Mouse (Mus musculus) urinary bladder, postnatal 36 days (tissue): ENCODE measurements around the gene Sytl2.

Experiments
- DNase-seq, 2 experiments: peaks; one replicate each; pipeline ENCODE4 v3.0.0; 2022; ENCODE audit warnings: low spot score in 2 of 2, mixed read lengths in 1 of 2

Sytl2 gene

GRCm38 (mm10) chr7:90308003-90308402 is 6.0 kb downstream of the Sytl2 start:
- peak in 1 of 2 experiments; percentile 29 for DNase-seq

GRCm38 (mm10) chr7:90312151-90312883 is 10.3 kb downstream of the Sytl2 start:
- peak; percentile 11 to 17 for DNase-seq

GRCm38 (mm10) chr7:90313421-90313820 is 11.4 kb downstream of the Sytl2 start:
- no peak for DNase-seq

GRCm38 (mm10) chr7:90316823-90317222 is 14.8 kb downstream of the Sytl2 start:
- DNase-seq = no peak

DNA sequence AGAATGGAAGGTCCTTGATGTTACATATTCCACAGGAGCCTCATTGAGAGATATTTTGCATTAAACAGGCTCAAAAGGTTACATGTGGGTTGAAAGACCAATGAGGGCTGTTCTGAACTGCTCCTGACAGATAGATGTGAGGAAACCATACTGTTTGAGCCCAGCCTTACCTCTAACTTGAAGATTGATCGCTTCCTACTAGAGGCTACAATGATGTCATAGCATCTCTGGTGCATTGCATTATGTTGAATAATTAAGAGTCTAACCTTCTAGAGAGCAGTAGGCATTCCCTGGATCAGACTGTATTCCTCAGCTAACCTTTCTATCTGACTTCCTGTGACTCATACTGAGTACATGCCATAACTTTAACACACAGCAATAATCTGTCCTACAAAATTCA is 17.4 kb downstream of the Sytl2 start:
- no peak for DNase-seq

- no peak for DNase-seq
Measured at GRCm38 (mm10) chr7:90320124-90320523, 18.1 kb downstream of the Sytl2 start.

- DNase-seq = no peak
Measured at GRCm38 (mm10) chr7:90325166-90325565, 23.1 kb downstream of the Sytl2 start.

DNA sequence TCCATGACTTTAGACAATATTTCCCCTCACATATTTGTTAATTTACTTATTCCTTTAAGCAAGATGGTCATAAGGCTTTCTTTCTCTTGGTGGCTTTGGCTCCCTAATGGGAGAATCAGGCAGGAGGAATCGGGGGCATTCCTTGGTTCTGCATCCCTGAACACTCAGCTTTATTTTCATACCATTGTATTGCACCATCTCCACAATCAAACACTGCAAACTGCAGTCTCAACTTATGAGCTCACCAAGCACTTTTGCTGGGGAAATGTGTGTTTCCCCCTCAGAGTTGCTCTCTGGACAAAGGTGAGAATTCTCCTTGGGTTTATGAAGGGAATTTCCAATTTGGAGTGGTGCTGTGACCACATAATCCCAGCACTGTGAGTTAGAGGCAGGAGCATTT is 28.1 kb downstream of the Sytl2 start:
- DNase-seq = no peak

DNA sequence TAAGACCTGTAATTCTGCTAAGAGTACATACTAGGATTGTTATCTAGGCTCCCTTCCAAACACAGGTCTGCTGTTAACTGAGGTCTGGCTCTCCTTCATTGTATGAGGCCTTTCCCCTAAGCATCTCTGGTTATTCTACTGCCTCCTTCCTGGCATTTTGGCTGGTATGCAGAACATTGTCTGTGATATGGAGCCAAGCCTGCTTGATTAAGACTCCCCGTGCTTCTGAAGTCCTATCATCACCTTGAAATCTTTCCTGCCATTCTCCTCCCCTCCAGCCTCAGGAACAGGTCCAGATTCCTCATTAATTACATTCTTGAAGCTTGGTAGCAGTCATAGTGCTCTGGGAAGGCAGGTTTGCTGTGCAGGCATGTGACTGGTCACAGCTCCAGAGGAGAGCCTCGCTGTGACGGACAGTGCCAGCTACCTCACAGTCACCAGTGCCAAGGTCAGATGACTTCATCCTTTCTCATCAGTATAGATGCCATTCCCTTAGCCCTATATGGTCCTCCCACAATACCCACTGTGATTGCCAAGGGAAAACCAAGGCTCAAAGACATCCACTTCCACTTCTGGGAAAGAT is 30.5 kb downstream of the Sytl2 start:
- DNase-seq = no peak

- no peak for DNase-seq
Measured at GRCm38 (mm10) chr7:90334362-90334761, 32.3 kb downstream of the Sytl2 start.

DNA sequence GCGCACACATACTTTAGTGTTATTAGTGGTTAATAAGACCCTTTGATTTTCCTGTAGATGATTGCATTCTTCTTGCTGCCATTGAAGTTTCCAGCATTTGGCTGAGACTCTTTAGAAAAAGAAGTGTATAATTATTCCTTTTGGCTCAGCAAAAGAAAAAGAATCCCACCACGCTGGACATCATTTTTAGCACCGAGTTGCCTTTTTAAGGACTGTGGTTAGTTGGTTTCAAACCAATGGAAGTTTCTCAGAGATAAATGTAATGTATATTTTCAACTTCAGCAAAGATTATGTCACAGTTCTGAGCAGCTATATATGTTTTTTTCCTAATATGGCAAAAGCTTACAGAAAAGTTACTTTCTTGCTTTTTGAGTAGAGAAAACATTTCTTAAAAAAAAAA is 32.8 kb downstream of the Sytl2 start:
- no peak for DNase-seq

- DNase-seq = no peak
Measured at GRCm38 (mm10) chr7:90335755-90336194, 33.7 kb downstream of the Sytl2 start.

GRCm38 (mm10) chr7:90341212-90341957 is 39.3 kb downstream of the Sytl2 start:
- no peak for DNase-seq

DNA sequence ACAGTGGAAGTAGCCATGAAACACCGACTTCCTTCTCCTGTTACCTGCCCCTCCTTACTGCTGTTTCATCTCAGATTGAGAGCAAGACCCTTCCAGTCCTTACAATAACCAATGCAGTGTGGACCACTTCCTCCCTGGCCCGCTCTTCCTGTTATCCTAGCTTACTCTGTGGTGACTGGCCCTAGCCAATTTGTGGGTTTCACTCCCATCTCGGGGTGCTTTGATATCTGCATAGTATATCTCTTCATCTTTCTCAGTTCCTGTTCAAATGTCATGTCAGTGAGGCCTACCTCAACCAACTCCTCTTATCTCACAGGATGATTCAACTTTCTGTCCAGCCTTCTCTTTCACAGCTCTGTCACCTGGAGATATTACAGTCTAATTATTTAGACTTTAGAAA is 42.9 kb downstream of the Sytl2 start:
- DNase-seq = no peak

DNA sequence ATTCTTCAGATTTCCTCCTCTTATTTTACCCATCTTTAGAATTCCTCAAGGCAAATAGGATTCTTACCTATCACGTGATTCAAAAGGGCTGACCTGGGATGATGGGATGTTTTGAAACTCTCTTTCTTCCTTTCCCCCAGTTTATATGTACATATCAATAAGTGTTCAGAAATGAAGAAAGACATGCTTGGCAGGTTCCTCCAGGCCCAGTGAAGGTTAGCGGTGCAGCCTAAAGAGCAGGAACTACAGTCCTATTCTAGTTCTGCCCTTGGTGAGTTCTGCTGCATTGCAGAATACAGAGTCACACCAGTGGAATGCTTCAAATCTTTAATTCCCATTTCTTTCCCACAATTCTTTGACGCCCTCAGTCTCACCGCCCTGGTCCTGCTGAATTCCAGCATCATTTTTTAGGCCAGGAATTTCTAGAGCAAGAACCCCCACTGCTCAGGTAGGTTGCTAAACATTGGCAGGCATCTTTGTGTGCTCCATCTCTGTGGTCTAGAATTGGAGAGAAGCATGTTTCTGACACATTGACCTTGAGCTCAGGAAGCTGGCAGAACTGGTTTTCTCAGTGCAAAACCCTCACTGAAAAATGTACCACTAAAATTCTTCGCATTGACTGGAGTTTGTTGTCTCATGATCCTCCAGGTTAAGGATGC is 45.9 kb downstream of the Sytl2 start:
- DNase-seq = peak in 1 of 2 experiments; percentile 33

- no peak for DNase-seq
Measured at GRCm38 (mm10) chr7:90349014-90349413, 47.0 kb downstream of the Sytl2 start.

GRCm38 (mm10) chr7:90352183-90352582 is 50.1 kb downstream of the Sytl2 start:
- DNase-seq = no peak

DNA sequence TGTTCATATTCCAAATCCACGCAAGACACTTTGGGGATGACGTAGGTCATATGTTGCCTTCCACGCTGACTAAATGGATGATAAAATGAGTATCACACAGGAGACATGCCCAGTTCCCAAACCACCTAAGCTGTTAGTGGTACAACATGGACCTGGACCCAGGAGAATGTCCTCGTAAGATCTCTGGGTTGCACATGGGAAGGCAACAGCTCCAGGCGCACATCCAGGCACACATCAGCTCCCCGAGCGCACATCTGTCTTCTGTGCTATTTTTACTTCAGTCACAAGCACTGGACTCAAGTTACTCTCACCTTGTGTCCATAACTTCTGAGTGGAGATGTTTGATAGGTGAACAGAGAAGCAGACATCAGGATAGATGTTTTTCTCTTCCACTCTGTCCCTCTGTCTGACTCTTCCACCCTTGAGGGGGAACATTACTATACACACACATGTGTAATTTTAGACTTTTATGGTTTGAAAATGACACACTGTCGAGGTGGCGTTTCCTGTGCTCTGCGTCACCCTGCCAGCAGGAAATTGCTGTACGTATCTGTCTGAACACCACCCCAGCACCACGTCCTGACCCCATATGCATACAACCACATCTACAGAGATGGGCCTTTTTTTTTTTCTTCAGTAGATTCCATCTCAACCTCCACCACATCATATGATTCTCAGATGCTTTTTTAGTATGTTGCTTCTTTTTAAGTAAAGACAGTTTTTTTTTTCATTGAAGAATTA is 51.6 kb downstream of the Sytl2 start:
- DNase-seq = no peak

DNA sequence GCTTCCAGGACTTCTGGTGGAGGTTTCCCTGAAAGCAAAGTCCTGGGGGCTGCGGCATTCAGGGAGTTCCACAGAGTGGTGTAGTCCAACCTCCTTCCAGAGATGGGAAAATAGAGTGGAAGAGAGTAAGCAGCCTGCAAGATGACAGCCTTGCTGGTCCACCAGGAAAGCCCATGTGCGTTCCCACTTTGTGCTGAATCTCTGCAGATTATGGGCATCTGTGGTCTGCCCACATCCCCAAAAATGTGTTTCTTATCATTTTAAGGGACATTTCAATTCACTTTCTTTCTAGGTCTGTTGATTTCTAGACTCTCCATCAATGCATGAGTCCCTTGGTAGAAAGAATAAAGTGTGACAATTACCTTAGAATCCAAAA is 52.2 kb downstream of the Sytl2 start:
- no peak for DNase-seq

DNA sequence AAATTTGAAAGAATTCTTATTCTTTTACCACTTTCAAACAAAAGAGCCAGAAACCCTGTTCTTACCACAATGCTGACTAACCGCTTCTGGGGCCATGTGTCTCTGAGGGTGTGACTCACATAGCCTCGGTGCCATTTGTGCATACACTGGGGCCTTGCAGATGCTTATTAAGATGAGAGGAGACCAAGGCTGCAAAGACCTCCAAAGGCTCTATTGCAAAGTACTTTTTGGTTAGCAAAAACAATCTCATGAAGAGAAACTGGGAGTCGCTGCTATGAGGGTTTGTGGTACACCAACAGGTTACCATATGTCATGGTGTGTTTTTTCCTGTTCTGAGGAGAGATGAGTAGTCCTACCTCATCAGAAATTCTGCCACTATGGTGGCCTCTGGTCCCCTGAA is 53.4 kb downstream of the Sytl2 start:
- DNase-seq = no peak

DNA sequence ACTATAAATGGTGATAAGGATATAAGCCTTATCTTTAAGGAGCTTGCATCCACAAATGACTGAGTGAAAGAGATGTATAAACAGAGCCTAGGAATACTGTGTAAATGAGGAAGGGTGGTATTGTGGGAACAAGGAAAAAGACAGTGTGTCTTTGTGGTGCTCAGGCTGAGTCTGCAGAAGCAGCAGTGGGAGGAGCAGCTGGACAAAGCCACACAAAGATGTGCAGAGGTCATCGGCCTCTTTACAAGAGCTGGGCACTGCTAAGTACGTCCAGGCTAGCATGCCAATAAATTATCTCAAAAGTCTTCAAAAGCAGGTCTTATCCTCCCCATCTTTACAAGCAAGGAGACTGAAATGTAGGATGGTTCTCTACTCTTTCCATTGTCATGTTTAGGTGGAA is 53.9 kb downstream of the Sytl2 start:
- DNase-seq = no peak

GRCm38 (mm10) chr7:90362788-90363187 is 60.7 kb downstream of the Sytl2 start:
- peak in 1 of 2 experiments; percentile 52 for DNase-seq
